ENCODE assay signal across 7 mouse cellular contexts in genomic region chr9:103112471-103113271, GRCm38 (mm10). TPM values are rescaled to one million over a fixed set of nuclear protein-coding genes. Genes with fewer than 3 reads are reported as not detected.
DNase-seq lines count a peak whose midpoint lies in the region; ATAC-seq and TF ChIP-seq lines count a peak whose summit lies in the region.

No protein-coding gene starts in this region.

- peak overlapping the region; percentile 64 for H3K4me3 ChIP-seq in lung, embryonic 14.5 days (ENCODE audit: low read depth, low read length)
- H3K4me3 ChIP-seq in heart, embryonic 13.5 days: peak overlapping the region; percentile 75
- H3K4me3 ChIP-seq in midbrain, embryonic 15.5 days: peak overlapping the region; percentile 83

- DNase-seq in lung, embryonic 14.5 days: peak; percentile 52
- DNase-seq in lung, postnatal 36 days: no peak
- peak; percentile 59 for DNase-seq in cerebellum, adult 8-10 months
- peak; percentile 47 to 57 for DNase-seq in left cerebral cortex, postnatal 14 days (ENCODE audit: low spot score in 2 of 2)

- H3K27me3 ChIP-seq in lung, embryonic 14.5 days (ENCODE audit: insufficient read depth, low read length): peaks cover 48% of the 10 kb centered on the region
- peaks cover 66% of the 10 kb centered on the region for H3K27me3 ChIP-seq in heart, embryonic 13.5 days (replicated peaks)
- H3K27me3 ChIP-seq in midbrain, embryonic 15.5 days (replicated peaks): no peaks in the 10 kb centered on the region

- H3K4me2 ChIP-seq in lung, embryonic 14.5 days: peak overlapping the region; percentile 96
- peak overlapping the region; percentile 97 for H3K4me2 ChIP-seq in heart, embryonic 13.5 days
- H3K4me2 ChIP-seq in midbrain, embryonic 15.5 days: peak overlapping the region; percentile 92

- no peaks in the 10 kb centered on the region for H3K36me3 ChIP-seq in lung, embryonic 14.5 days (ENCODE audit: insufficient read depth)
- H3K36me3 ChIP-seq in heart, embryonic 13.5 days: no peaks in the 10 kb centered on the region
- 0 out of 2 replicates have a peak, but pooled peaks cover 5% of the 10 kb centered on the region for H3K36me3 ChIP-seq in midbrain, embryonic 15.5 days (replicated peaks)

- no peak for TF ChIP-seq CTCF in lung, embryonic 14.5 days (IDR thresholded peaks at IDR 0.05; ENCODE audit: low read depth)

- H3K4me1 ChIP-seq in lung, embryonic 14.5 days (ENCODE audit: insufficient read depth): no peaks in the 10 kb centered on the region; the same call in 1 of the 2 replicates
- H3K4me1 ChIP-seq in heart, embryonic 13.5 days: peaks cover 27% of the 10 kb centered on the region
- H3K4me1 ChIP-seq in midbrain, embryonic 15.5 days: peaks cover 65% of the 10 kb centered on the region

- ATAC-seq in lung, embryonic 14.5 days (ENCODE audit: insufficient read depth): peak; percentile 42; the same call in 1 of the 2 replicates
- ATAC-seq in heart, embryonic 13.5 days (ENCODE audit: extremely low read depth, insufficient number of reproducible peaks, low FRiP score, low TSS enrichment): no peak
- ATAC-seq in midbrain, embryonic 15.5 days (replicated peaks): peak; percentile 51
- ATAC-seq in megakaryocyte, adult 5-6 weeks (ENCODE audit: poor library complexity, severe bottlenecking): no peak

- 2% methylated on average over 35 of the region's 35 CpGs for WGBS in lung, embryonic 14.5 days
- 2% methylated on average over 35 of the region's 35 CpGs for WGBS in heart, embryonic 13.5 days
- WGBS in midbrain, embryonic 15.5 days: under 1% methylated on average over 34 of the region's 35 CpGs

- peak overlapping the region; percentile 57 for H3K9ac ChIP-seq in lung, embryonic 14.5 days
- H3K9ac ChIP-seq in heart, embryonic 13.5 days: peak overlapping the region; percentile 84
- peak overlapping the region; percentile 98 for H3K9ac ChIP-seq in midbrain, embryonic 15.5 days

- no peaks in the 10 kb centered on the region for H3K9me3 ChIP-seq in lung, embryonic 14.5 days (ENCODE audit: low read depth, low read length)
- H3K9me3 ChIP-seq in heart, embryonic 13.5 days: no peaks in the 10 kb centered on the region
- no peaks in the 10 kb centered on the region for H3K9me3 ChIP-seq in midbrain, embryonic 15.5 days

- intact Hi-C loops in left cerebral cortex, postnatal 14 days (cut with DNase I): no loop called here

- no peak overlapping the region for H3K27ac ChIP-seq in lung, embryonic 14.5 days (ENCODE audit: low read depth)
- H3K27ac ChIP-seq in heart, embryonic 13.5 days (replicated peaks): no peak overlapping the region
- peak overlapping the region; percentile 95 for H3K27ac ChIP-seq in midbrain, embryonic 15.5 days

RNA-seq across cellular contexts. Expression of gene Rab6b, which starts 1.1 kb away (rescaled TPM):
- polyA plus RNA-seq in lung, embryonic 14.5 days (2014; fragmentation: Nextera tagmentation; extraction: Ambion mirVana): 1.5 and 1.8 TPM in 2 replicates
- polyA plus RNA-seq in heart, embryonic 13.5 days (2015; fragmentation: Nextera tagmentation; extraction: Ambion mirVana): 1.6 and 2.5 TPM in 2 replicates
- total RNA-seq in left cerebral cortex, postnatal 14 days (2021): 100 to 1,000 TPM; 657 to 676 TPM
- 107 and 110 TPM in 2 replicates for polyA plus RNA-seq in midbrain, embryonic 15.5 days (2015; fragmentation: Nextera tagmentation; extraction: Ambion mirVana)
- total RNA-seq in megakaryocyte, adult 5-6 weeks (2015): 0.84 and 1.2 TPM in 2 replicates
- total RNA-seq in megakaryocyte, adult 5-6 weeks (2017): 0.15 and 0.41 TPM in 2 replicates

Comparison
In these comparisons a context has a peak if more than half of its experiments do, and no peak if none do; other contexts are left out.
1. ATAC-seq: peak in lung, embryonic 14.5 days (single experiment) and midbrain, embryonic 15.5 days (single experiment); none in heart, embryonic 13.5 days (single experiment) and megakaryocyte, adult 5-6 weeks (single experiment).
2. RNA of gene Rab6b, which starts 1.1 kb away (polyA plus RNA-seq): 107 to 110 TPM in midbrain, embryonic 15.5 days; 1.6 to 2.5 TPM in heart, embryonic 13.5 days and 1.5 to 1.8 TPM in lung, embryonic 14.5 days; every median in the first group is over 10 times any median in the second.
3. Peak in every context shown above with its lines, with median percentiles within 50 percentile points of each other: H3K4me2 ChIP-seq, H3K4me3 ChIP-seq and H3K9ac ChIP-seq.